Mouse (Mus musculus): ENCODE data around the gene Tuba1c. TPM values are rescaled to one million over a fixed set of nuclear protein-coding genes. Genes with fewer than 3 reads are reported as not detected.

Gene Tuba1c
- polyA plus RNA-seq, 2 experiments: 273 to 277 TPM

- no peaks in the 10 kb centered on the region for H3K9me3 ChIP-seq (ENCODE audit: control insufficient read depth, low read length)
- 26% methylated on average over 17 of the region's 17 CpGs for WGBS (ENCODE audit: insufficient replicate concordance)
- peak; percentile 55; the same call in 1 of the 2 replicates for ATAC-seq (ENCODE audit: insufficient read depth)
- H3K36me3 ChIP-seq (replicated peaks; ENCODE audit: control insufficient read depth, insufficient read depth, low read depth): no peaks in the 10 kb centered on the region
- H3K27ac ChIP-seq: no peak overlapping the region
- peak overlapping the region; percentile 36 to 47 for H3K4me3 ChIP-seq (ENCODE audit: insufficient read depth in 1 of 2, low read depth in 2 of 2, low read length in 2 of 2)
- H3K4me1 ChIP-seq (replicated peaks; ENCODE audit: control insufficient read depth in 2 of 2, insufficient read depth in 2 of 2, low read length in 1 of 2): peaks cover 0 to 18% of the 10 kb centered on the region in 2 experiments
- peak overlapping the region; percentile 71 for H3K4me2 ChIP-seq (ENCODE audit: low read depth)
- peak in 1 of 3 experiments; percentile 52 for DNase-seq (ENCODE audit: low read depth in 3 of 3, low spot score in 3 of 3)
- H3K27me3 ChIP-seq (ENCODE audit: control insufficient read depth, insufficient read depth, low read length): no peaks in the 10 kb centered on the region
- peak overlapping the region; percentile 58 for H3K9ac ChIP-seq (replicated peaks)
- TF ChIP-seq CTCF (IDR thresholded peaks at IDR 0.05; ENCODE audit: low read depth): no peak
- no peak for TF ChIP-seq EP300 (IDR thresholded peaks at IDR 0.05; ENCODE audit: low read depth)
These were observed 37.4 kb upstream of the Tuba1c start for GRCm38 (mm10) chr15:98992086-98992912.

GRCm38 (mm10) chr15:98993093-98993793 is 36.4 kb upstream of the Tuba1c start:
- DNase-seq (ENCODE audit: low read depth in 3 of 3, low spot score in 3 of 3) (peak; percentile 77 to 83 (median 81)), ATAC-seq (ENCODE audit: insufficient read depth) (peak; percentile 92)
- Histone ChIP-seq H3K27me3 (ENCODE audit: control insufficient read depth, insufficient read depth, low read length) (no peaks in the 10 kb centered on the region), H3K27ac (peak overlapping the region; percentile 72), H3K9ac (replicated peaks) (peak overlapping the region; percentile 69), H3K4me1 (replicated peaks; ENCODE audit: control insufficient read depth in 2 of 2, insufficient read depth in 2 of 2, low read length in 1 of 2) (peaks cover 5 to 25% of the 10 kb centered on the region in 2 experiments), H3K4me3 (ENCODE audit: insufficient read depth in 1 of 2, low read depth in 2 of 2, low read length in 2 of 2) (peak overlapping the region; percentile 47 to 70), H3K4me2 (ENCODE audit: low read depth) (peak overlapping the region; percentile 71), H3K36me3 (replicated peaks; ENCODE audit: control insufficient read depth, insufficient read depth, low read depth) (no peaks in the 10 kb centered on the region), H3K9me3 (ENCODE audit: control insufficient read depth, low read length) (no peaks in the 10 kb centered on the region)
- peak; percentile 99 for TF ChIP-seq CTCF (IDR thresholded peaks at IDR 0.05; ENCODE audit: low read depth)
- no peak for TF ChIP-seq EP300 (IDR thresholded peaks at IDR 0.05; ENCODE audit: low read depth)
- 4% methylated on average over 35 of the region's 35 CpGs for WGBS (ENCODE audit: insufficient replicate concordance)

- TF ChIP-seq EP300 (IDR thresholded peaks at IDR 0.05; ENCODE audit: low read depth) (no peak), CTCF (IDR thresholded peaks at IDR 0.05; ENCODE audit: low read depth) (peak; percentile 97)
- Histone ChIP-seq H3K4me3 (ENCODE audit: insufficient read depth in 1 of 2, low read depth in 2 of 2, low read length in 2 of 2) (peak overlapping the region in 1 of 2 experiments; percentile 47; a peak in 1 of 4 replicates), H3K27ac (no peak overlapping the region), H3K4me1 (replicated peaks; ENCODE audit: control insufficient read depth in 2 of 2, insufficient read depth in 2 of 2, low read length in 1 of 2) (peaks cover 11 to 31% of the 10 kb centered on the region in 2 experiments), H3K36me3 (replicated peaks; ENCODE audit: control insufficient read depth, insufficient read depth, low read depth) (no peaks in the 10 kb centered on the region), H3K9me3 (ENCODE audit: control insufficient read depth, low read length) (no peaks in the 10 kb centered on the region), H3K9ac (replicated peaks) (no peak overlapping the region), H3K4me2 (ENCODE audit: low read depth) (peak overlapping the region; percentile 71), H3K27me3 (ENCODE audit: control insufficient read depth, insufficient read depth, low read length) (no peaks in the 10 kb centered on the region)
- peak; percentile 38; the same call in 1 of the 2 replicates for ATAC-seq (ENCODE audit: insufficient read depth)
- under 1% methylated on average over 11 of the region's 11 CpGs for WGBS (ENCODE audit: insufficient replicate concordance)
- DNase-seq (ENCODE audit: low read depth in 3 of 3, low spot score in 3 of 3): peak; percentile 86 to 87 (median 87)
These were observed 35.8 kb upstream of the Tuba1c start for GRCm38 (mm10) chr15:98993865-98994264.

- Histone ChIP-seq H3K9me3 (ENCODE audit: control insufficient read depth, low read length) (no peaks in the 10 kb centered on the region), H3K4me1 (replicated peaks; ENCODE audit: control insufficient read depth in 2 of 2, insufficient read depth in 2 of 2, low read length in 1 of 2) (peaks cover 11 to 36% of the 10 kb centered on the region in 2 experiments), H3K9ac (replicated peaks) (no peak overlapping the region), H3K36me3 (replicated peaks; ENCODE audit: control insufficient read depth, insufficient read depth, low read depth) (no peaks in the 10 kb centered on the region), H3K27ac (no peak overlapping the region), H3K4me2 (ENCODE audit: low read depth) (no peak overlapping the region), H3K4me3 (ENCODE audit: insufficient read depth in 1 of 2, low read depth in 2 of 2, low read length in 2 of 2) (no peak overlapping the region), H3K27me3 (ENCODE audit: control insufficient read depth, insufficient read depth, low read length) (no peaks in the 10 kb centered on the region)
- no peak for TF ChIP-seq EP300 (IDR thresholded peaks at IDR 0.05; ENCODE audit: low read depth)
- no peak for TF ChIP-seq CTCF (IDR thresholded peaks at IDR 0.05; ENCODE audit: low read depth)
- 76% methylated on average over 9 of the region's 9 CpGs for WGBS (ENCODE audit: insufficient replicate concordance)
- ATAC-seq (ENCODE audit: insufficient read depth) (no peak), DNase-seq (ENCODE audit: low read depth in 3 of 3, low spot score in 3 of 3) (no peak)
These were observed 34.7 kb upstream of the Tuba1c start for GRCm38 (mm10) chr15:98994957-98995520.

Data from liver, embryonic 14.5 days (tissue).